Mouse (Mus musculus) MEL-GATA-1-ER (cell line): Measurements from ENCODE around the gene Selenov.
"Not testable (repeated sequence)": the region's sequence is repeated elsewhere in the genome, so short reads cannot be mapped to it uniquely, and the experiment has no call there.

Experiments
- DNase-seq: peaks from one replicate; pipeline ENCODE4 v3.0.0-alpha.2; 2012; ENCODE audit warnings: low read depth; ENCODE audit errors: extremely low read depth

The Selenov gene

GRCm38 (mm10) chr7:28294481-28294880, 3.5 kb upstream of the Selenov start:
- DNase-seq = no peak

GRCm38 (mm10) chr7:28290165-28290564, 821 bp downstream of the Selenov start:
- DNase-seq = no peak

GRCm38 (mm10) chr7:28280630-28281029, 10.4 kb downstream of the Selenov start:
- no peak for DNase-seq

GRCm38 (mm10) chr7:28278279-28278652, 12.7 kb downstream of the Selenov start:
- DNase-seq = no peak

- DNase-seq = peak; percentile 57
Observed at GRCm38 (mm10) chr7:28277615-28278278, 13.2 kb downstream of the Selenov start, which contains the start of gene Eid2b. Eid2b (plus strand) TSS chr7:28277739.

- no peak for DNase-seq
Observed at GRCm38 (mm10) chr7:28277237-28277614, 13.8 kb downstream of the Selenov start.

- DNase-seq = no peak
Observed at GRCm38 (mm10) chr7:28271761-28272160, 19.2 kb downstream of the Selenov start.

- DNase-seq = no peak
Observed at GRCm38 (mm10) chr7:28269355-28269754, 21.6 kb downstream of the Selenov start.

GRCm38 (mm10) chr7:28268576-28268975, 22.4 kb downstream of the Selenov start:
- no peak for DNase-seq

GRCm38 (mm10) chr7:28268042-28268531, 22.9 kb downstream of the Selenov start:
- DNase-seq = no peak

GRCm38 (mm10) chr7:28267129-28268041, 23.6 kb downstream of the Selenov start, which contains the start of gene Eid2:
Eid2 (plus strand) TSS chr7:28267881.
- DNase-seq = no peak

GRCm38 (mm10) chr7:28265391-28265790, 25.6 kb downstream of the Selenov start:
- DNase-seq = no peak

GRCm38 (mm10) chr7:28263786-28264185, 27.2 kb downstream of the Selenov start:
- DNase-seq = peak; percentile 57

- no peak for DNase-seq
Observed at GRCm38 (mm10) chr7:28262861-28263260, 28.1 kb downstream of the Selenov start.

- DNase-seq = no peak
Observed at GRCm38 (mm10) chr7:28255476-28255875, 35.5 kb downstream of the Selenov start.

GRCm38 (mm10) chr7:28254591-28254990, 36.4 kb downstream of the Selenov start:
- peak; percentile 94 for DNase-seq

- DNase-seq = no peak
Observed at GRCm38 (mm10) chr7:28251976-28252375, 39.0 kb downstream of the Selenov start.

GRCm38 (mm10) chr7:28248957-28249356, 42.0 kb downstream of the Selenov start:
- no peak for DNase-seq

GRCm38 (mm10) chr7:28243943-28244342, 47.0 kb downstream of the Selenov start:
- DNase-seq = not testable (repeated sequence)
